Comparison of ENCODE assay signal across 8 mouse cellular contexts in genomic region chr14:29178695-29179396, GRCm38 (mm10).
DNase-seq lines count a peak whose midpoint lies in the region; ATAC-seq and TF ChIP-seq lines count a peak whose summit lies in the region.

No protein-coding gene starts in this region.

- no peaks in the 10 kb centered on the region for H3K27me3 ChIP-seq in heart, adult 2 months (ENCODE audit: control insufficient read depth, insufficient read depth, low read length)
- H3K27me3 ChIP-seq in embryonic facial prominence, embryonic 11.5 days (ENCODE audit: control insufficient read depth, insufficient read depth, low read length): no peaks in the 10 kb centered on the region
- no peaks in the 10 kb centered on the region for H3K27me3 ChIP-seq in hindbrain, embryonic 14.5 days (ENCODE audit: control insufficient read depth, insufficient read depth, low read length)
- H3K27me3 ChIP-seq in midbrain, embryonic 10.5 days (ENCODE audit: low read depth, poor library complexity, severe bottlenecking): no peaks in the 10 kb centered on the region

- 52% methylated on average over 15 of the region's 15 CpGs for whole genome bisulfite sequencing in heart, adult 2 months
- 41% methylated on average over 15 of the region's 15 CpGs for WGBS in embryonic facial prominence, embryonic 11.5 days
- WGBS in hindbrain, embryonic 14.5 days: 6% methylated on average over 15 of the region's 15 CpGs
- WGBS in midbrain, embryonic 10.5 days: 15% methylated on average over 15 of the region's 15 CpGs

- H3K4me2 ChIP-seq in embryonic facial prominence, embryonic 11.5 days (ENCODE audit: low read depth, low read length): no peak overlapping the region
- H3K4me2 ChIP-seq in hindbrain, embryonic 14.5 days (replicated peaks): no peak overlapping the region

- H3K79me2 ChIP-seq in heart, adult 2 months (replicated peaks; ENCODE audit: control insufficient read depth, insufficient read depth, low read length): no peaks in the 10 kb centered on the region

- H3K27ac ChIP-seq in heart, adult 2 months: no peak overlapping the region
- no peak overlapping the region for H3K27ac ChIP-seq in embryonic facial prominence, embryonic 11.5 days (replicated peaks; ENCODE audit: low read depth, low read length)
- peak overlapping the region; percentile 65 for H3K27ac ChIP-seq in hindbrain, embryonic 14.5 days
- H3K27ac ChIP-seq in midbrain, embryonic 10.5 days (replicated peaks): peak overlapping the region; percentile 79

- TF ChIP-seq POLR2A in heart, adult 2 months (IDR thresholded peaks at IDR 0.05; ENCODE audit: insufficient read depth, low read depth, low read length): no peak

- no peak; the same call in 1 of the 2 replicates for ATAC-seq in embryonic facial prominence, embryonic 11.5 days (replicated peaks; ENCODE audit: insufficient number of reproducible peaks, low FRiP score, low TSS enrichment, low read depth)
- peak; percentile 91 for ATAC-seq in hindbrain, embryonic 14.5 days (ENCODE audit: low FRiP score)

- no peak for TF ChIP-seq CTCF in heart, adult 2 months (IDR thresholded peaks at IDR 0.05)

- no peaks in the 10 kb centered on the region for H3K4me1 ChIP-seq in heart, adult 2 months (ENCODE audit: control insufficient read depth, insufficient read depth, low read length)
- H3K4me1 ChIP-seq in embryonic facial prominence, embryonic 11.5 days (ENCODE audit: control insufficient read depth, insufficient read depth, low read length): 0 out of 2 replicates have a peak, but pooled peaks cover 2% of the 10 kb centered on the region
- H3K4me1 ChIP-seq in hindbrain, embryonic 14.5 days (replicated peaks; ENCODE audit: control insufficient read depth, insufficient read depth, low read length): peaks cover 16% of the 10 kb centered on the region
- peaks cover 35% of the 10 kb centered on the region for H3K4me1 ChIP-seq in midbrain, embryonic 10.5 days

- DNase-seq in heart, adult 11 months: peak; percentile 87
- no peak for DNase-seq in heart, adult 2 months
- peak; percentile 43 for DNase-seq in embryonic facial prominence, embryonic 11.5 days (ENCODE audit: low spot score)
- peak; percentile 69 for DNase-seq in hindbrain, embryonic 14.5 days (ENCODE audit: low spot score)
- DNase-seq in midbrain, embryonic 10.5 days (ENCODE audit: low spot score): peak; percentile 86
- DNase-seq in spleen, postnatal 10 days (ENCODE audit: low spot score in 2 of 2): no peak
- no peak for DNase-seq in cerebellum, adult 11 months
- DNase-seq in thymus, postnatal 4 days: no peak

- no peaks in the 10 kb centered on the region for H3K36me3 ChIP-seq in heart, adult 2 months (ENCODE audit: control insufficient read depth, insufficient read depth, low read length)
- H3K36me3 ChIP-seq in embryonic facial prominence, embryonic 11.5 days (replicated peaks; ENCODE audit: control insufficient read depth, insufficient read depth, low read depth, low read length): no peaks in the 10 kb centered on the region
- H3K36me3 ChIP-seq in hindbrain, embryonic 14.5 days (replicated peaks; ENCODE audit: control insufficient read depth, insufficient read depth): no peaks in the 10 kb centered on the region
- no peaks in the 10 kb centered on the region for H3K36me3 ChIP-seq in midbrain, embryonic 10.5 days

- TF ChIP-seq EP300 in heart, adult 2 months (IDR thresholded peaks at IDR 0.05; ENCODE audit: insufficient read depth, low read depth, low read length): no peak

- H3K9ac ChIP-seq in heart, adult 2 months (ENCODE audit: low read depth, low read length): no peak overlapping the region
- H3K9ac ChIP-seq in embryonic facial prominence, embryonic 11.5 days (replicated peaks; ENCODE audit: low read length): no peak overlapping the region
- H3K9ac ChIP-seq in hindbrain, embryonic 14.5 days: no peak overlapping the region

- intact Hi-C loops in heart, adult 2 months (cut with DNase I): no loop called here

- H3K4me3 ChIP-seq in heart, adult 2 months: no peak overlapping the region
- H3K4me3 ChIP-seq in embryonic facial prominence, embryonic 11.5 days (ENCODE audit: low read depth, low read length): no peak overlapping the region
- no peak overlapping the region for H3K4me3 ChIP-seq in hindbrain, embryonic 14.5 days (replicated peaks; ENCODE audit: low read length)
- no peak overlapping the region for H3K4me3 ChIP-seq in midbrain, embryonic 10.5 days

- no peaks in the 10 kb centered on the region for H3K9me3 ChIP-seq in embryonic facial prominence, embryonic 11.5 days (replicated peaks; ENCODE audit: control insufficient read depth, low read length)
- H3K9me3 ChIP-seq in hindbrain, embryonic 14.5 days (ENCODE audit: control insufficient read depth, low read length): no peaks in the 10 kb centered on the region
- no peaks in the 10 kb centered on the region for H3K9me3 ChIP-seq in midbrain, embryonic 10.5 days (replicated peaks)

Comparison
In these comparisons a context has a peak if more than half of its experiments do, and no peak if none do; other contexts are left out.
1. DNase-seq: peak in heart, adult 11 months (single experiment), embryonic facial prominence, embryonic 11.5 days (single experiment), hindbrain, embryonic 14.5 days (single experiment) and midbrain, embryonic 10.5 days (single experiment); none in heart, adult 2 months (0 of 2), spleen, postnatal 10 days (0 of 2), cerebellum, adult 11 months (single experiment) and thymus, postnatal 4 days (single experiment).
2. H3K27ac ChIP-seq: peak in hindbrain, embryonic 14.5 days (single experiment) and midbrain, embryonic 10.5 days (single experiment); none in heart, adult 2 months (single experiment) and embryonic facial prominence, embryonic 11.5 days (single experiment).